Mouse (Mus musculus) liver, embryonic 16.5 days (tissue): ENCODE data around the gene Celf2. TPM values are rescaled to one million over a fixed set of nuclear protein-coding genes. Genes with fewer than 3 reads are reported as not detected.

Experiments
- ATAC-seq: fragments of 200-750 bp; cut with Nextera tagmentation; 2 replicates; pipeline ENCODE4 v1.8.0; 2017; ENCODE audit warnings: low read depth, mild to moderate bottlenecking, moderate number of reproducible peaks, moderate library complexity
- H3K27ac ChIP-seq: fragments of 300-500 bp; sonication (generic); 2 replicates; pipeline ENCODE4 v1.5.1; 2014; ENCODE audit warnings: mild to moderate bottlenecking, low read length
- H3K27me3 ChIP-seq: fragments of 300-500 bp; sonication (generic); 2 replicates; pipeline ENCODE4 v1.6.1; 2014; ENCODE audit warnings: low read depth, low read length, mixed read lengths; ENCODE audit not compliant: control insufficient read depth, insufficient read depth
- H3K36me3 ChIP-seq: fragments of 300-500 bp; sonication (generic); 2 replicates; pipeline ENCODE4 v1.6.1; 2014; ENCODE audit warnings: mild to moderate bottlenecking; ENCODE audit not compliant: control insufficient read depth, insufficient read depth
- H3K4me1 ChIP-seq: fragments of 300-500 bp; sonication (generic); 2 replicates; pipeline ENCODE4 v1.6.1; 2014; ENCODE audit warnings: low read depth, low read length, mixed read lengths; ENCODE audit not compliant: control insufficient read depth
- H3K4me2 ChIP-seq: fragments of 300-500 bp; sonication (generic); 2 replicates; pipeline ENCODE4 v1.6.1; 2014; ENCODE audit warnings: low read depth, low read length, mixed read lengths
- H3K4me3 ChIP-seq: fragments of 300-500 bp; sonication (generic); 2 replicates; pipeline ENCODE4 v1.5.1; 2014; ENCODE audit warnings: low read depth, mild to moderate bottlenecking, low read length
- H3K9ac ChIP-seq: fragments of 300-500 bp; sonication (generic); 2 replicates; pipeline ENCODE4 v1.6.1; 2014; ENCODE audit warnings: low read depth, low read length
- H3K9me3 ChIP-seq: fragments of 300-500 bp; sonication (generic); replicated peaks from 2 replicates; pipeline ENCODE4 v1.6.1; 2016; ENCODE audit warnings: low read length; ENCODE audit not compliant: control insufficient read depth
- whole genome bisulfite sequencing: fragments of 180-500 bp; shearing (Covaris S2); extraction: QIAGEN DNeasy Blood & Tissue Kit; methylation state at CpG from one replicate; pipeline ENCODE4 v1.1.7; 2014; ENCODE audit not compliant: insufficient replicate concordance; 5-methylcytosine and 5-hydroxymethylcytosine counted together
- polyA plus RNA-seq: library from polyadenylated mRNA; unstranded; fragments of >200 nt; fragmentation: Nextera tagmentation; extraction: Ambion mirVana; gene quantifications from 2 replicates; pipeline ENCODE4 v1.2.1, GENCODE M21; 2015

The Celf2 gene
- polyA plus RNA-seq, 1 experiment from 2014 or later = 10.0 TPM

DNA sequence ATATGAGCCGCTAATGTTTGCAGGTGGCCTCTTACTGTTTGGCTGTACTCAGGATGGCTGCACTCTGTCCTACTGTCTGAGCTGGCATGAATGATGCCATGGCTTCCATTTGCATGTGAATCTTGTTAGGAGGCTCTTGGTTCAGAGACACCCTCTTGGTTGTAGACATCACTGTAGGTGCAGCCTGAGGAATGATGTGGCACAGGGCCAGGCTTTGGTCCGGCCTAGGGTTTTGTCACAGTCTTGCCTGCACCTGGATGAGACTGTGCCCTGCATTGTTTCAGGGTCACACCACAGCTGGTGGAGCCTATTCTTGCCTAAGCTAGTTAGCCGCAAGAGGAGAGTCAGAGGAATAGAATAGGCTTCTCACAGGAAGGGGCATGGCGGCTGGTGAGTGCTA lies 977.0 kb downstream of the Celf2 start:
- H3K4me2 ChIP-seq = no peak overlapping the region
- no peaks in the 10 kb centered on the region for H3K4me1 ChIP-seq
- H3K27me3 ChIP-seq = no peaks in the 10 kb centered on the region
- no peaks in the 10 kb centered on the region for H3K36me3 ChIP-seq
- 68% methylated on average over 4 of the region's 4 CpGs for WGBS
- no peaks in the 10 kb centered on the region for H3K9me3 ChIP-seq
- no peak for ATAC-seq
- H3K4me3 ChIP-seq = no peak overlapping the region
- no peak overlapping the region for H3K27ac ChIP-seq
- no peak overlapping the region for H3K9ac ChIP-seq

DNA sequence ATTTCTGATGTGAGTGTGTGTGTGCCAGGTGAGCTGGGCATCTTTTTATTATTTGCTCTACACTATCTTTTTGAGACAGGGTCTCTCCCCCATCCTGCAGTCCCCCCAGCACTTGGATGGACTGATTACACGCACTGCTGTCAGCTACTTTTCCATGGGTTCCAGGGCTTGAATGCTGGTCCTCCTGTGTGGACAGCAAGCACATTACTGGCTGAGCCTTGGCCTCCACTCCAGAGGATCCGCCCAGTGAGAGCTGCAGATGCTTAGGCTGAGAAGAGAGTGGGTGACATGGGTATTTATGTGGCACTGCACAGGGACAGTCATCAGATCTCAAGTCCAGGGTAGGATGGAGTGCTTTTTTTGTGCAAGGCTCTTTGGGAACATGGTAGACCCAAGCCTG lies 981.3 kb downstream of the Celf2 start:
- 61% methylated on average over 2 of the region's 2 CpGs for WGBS
- H3K36me3 ChIP-seq = no peaks in the 10 kb centered on the region

DNA sequence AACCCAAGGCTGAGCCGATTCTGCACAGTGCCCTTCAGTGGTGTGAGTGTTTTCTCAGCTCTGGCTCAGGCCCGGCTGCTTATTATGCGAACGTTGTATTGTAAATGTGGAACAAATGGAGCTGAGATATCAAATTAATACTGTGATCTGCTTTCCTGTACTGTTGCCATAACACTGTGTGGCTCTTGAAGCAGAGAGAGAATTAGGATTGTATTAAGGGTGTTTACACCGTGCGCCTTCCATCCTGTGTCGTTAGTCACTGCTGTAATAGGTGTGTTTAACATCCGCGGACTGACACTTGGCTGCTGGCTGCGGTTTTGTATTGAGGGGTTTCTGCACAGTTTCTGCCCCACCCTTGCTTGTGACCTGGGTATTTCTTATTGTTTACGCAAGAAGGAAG lies 982.5 kb downstream of the Celf2 start:
- no peak for ATAC-seq
- Histone ChIP-seq H3K27me3 (no peaks in the 10 kb centered on the region), H3K4me3 (no peak overlapping the region), H3K36me3 (no peaks in the 10 kb centered on the region), H3K4me2 (no peak overlapping the region), H3K27ac (no peak overlapping the region), H3K9ac (no peak overlapping the region), H3K9me3 (no peaks in the 10 kb centered on the region), H3K4me1 (no peaks in the 10 kb centered on the region)
- WGBS = 70% methylated on average over 11 of the region's 11 CpGs

More for the DNA sequence above, 981.3 kb downstream of the Celf2 start:
- Histone ChIP-seq H3K27me3 (no peaks in the 10 kb centered on the region), H3K4me2 (no peak overlapping the region), H3K27ac (no peak overlapping the region), H3K9me3 (no peaks in the 10 kb centered on the region), H3K4me3 (no peak overlapping the region), H3K9ac (no peak overlapping the region), H3K4me1 (no peaks in the 10 kb centered on the region)
- no peak for ATAC-seq

DNA sequence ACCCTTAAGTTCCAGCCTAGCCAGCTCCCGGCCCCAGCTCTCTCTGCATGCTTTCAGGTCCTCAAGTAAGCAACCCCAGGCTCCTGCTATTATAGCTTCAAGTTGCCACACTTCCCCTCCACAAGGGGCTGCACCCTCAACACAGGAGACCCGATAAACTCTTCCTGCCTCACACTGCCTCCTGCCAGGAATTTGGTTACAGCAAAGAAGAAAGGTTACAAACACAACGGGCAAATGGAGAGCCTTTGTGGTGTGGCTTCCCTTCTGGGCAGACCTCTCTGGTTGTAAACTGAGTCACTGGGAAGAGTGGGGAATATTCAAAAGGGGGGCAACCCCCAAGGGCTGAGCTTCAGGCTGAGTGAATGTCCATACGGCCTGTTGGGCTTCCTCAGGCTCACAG lies 983.1 kb downstream of the Celf2 start:
- Histone ChIP-seq H3K4me2 (no peak overlapping the region), H3K27ac (no peak overlapping the region), H3K36me3 (no peaks in the 10 kb centered on the region), H3K4me3 (no peak overlapping the region), H3K9ac (no peak overlapping the region), H3K9me3 (no peaks in the 10 kb centered on the region), H3K4me1 (no peaks in the 10 kb centered on the region), H3K27me3 (no peaks in the 10 kb centered on the region)
- no peak for ATAC-seq
- 34% methylated on average over 4 of the region's 4 CpGs for WGBS

DNA sequence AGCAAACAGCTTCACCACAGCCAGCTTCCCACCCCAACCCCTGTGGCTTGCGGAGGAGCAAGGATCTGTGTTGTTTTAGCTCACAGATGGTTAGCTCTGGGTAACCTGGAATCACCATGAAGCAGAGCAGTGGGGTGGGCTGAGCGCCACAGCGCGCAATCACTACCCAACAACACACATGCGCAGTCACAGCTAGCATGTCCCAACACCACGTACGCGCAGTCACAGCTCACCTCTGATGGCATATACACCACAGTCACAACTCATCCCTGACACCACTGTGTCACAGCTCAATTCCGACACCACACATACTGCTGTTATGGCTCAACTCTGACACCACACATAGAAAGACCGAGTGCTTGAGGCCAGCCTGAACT lies 985.5 kb downstream of the Celf2 start:
- Histone ChIP-seq H3K4me2 (no peak overlapping the region), H3K9me3 (no peaks in the 10 kb centered on the region), H3K9ac (no peak overlapping the region), H3K27ac (no peak overlapping the region), H3K27me3 (no peaks in the 10 kb centered on the region), H3K4me1 (no peaks in the 10 kb centered on the region), H3K36me3 (no peaks in the 10 kb centered on the region), H3K4me3 (no peak overlapping the region)
- WGBS = 87% methylated on average over 10 of the region's 10 CpGs
- no peak for ATAC-seq

DNA sequence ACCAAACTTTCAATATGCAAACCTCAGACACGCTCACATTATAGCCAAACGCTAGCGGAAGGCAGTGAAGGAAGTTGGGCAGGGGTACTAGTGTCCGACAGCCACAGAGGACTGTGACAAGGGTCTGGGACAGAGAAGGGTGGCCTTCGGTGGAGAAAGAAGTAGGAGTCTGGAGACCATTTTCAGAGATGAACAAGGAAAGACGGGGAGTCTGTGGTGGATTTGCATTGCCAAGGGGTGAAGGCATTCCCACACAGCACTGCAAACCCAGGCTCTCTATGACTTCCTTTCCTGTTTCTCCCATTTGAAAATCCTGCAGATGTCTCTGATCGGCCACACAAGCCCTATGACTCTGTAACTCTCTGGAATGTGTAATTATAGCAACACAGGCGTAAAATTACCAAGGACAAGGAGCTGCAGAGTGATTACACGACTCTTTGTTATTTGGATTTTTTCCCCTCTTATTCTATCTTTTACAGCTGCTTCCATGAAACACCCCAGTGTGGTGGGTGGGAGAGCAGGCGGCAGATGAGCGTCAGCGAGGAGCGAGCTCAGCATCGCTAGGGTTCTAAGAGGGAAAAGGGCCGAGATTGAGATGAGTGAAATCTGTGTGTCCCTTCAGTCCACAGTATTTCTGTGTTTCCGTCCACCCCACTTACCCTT lies 986.0 kb downstream of the Celf2 start:
- no peak overlapping the region for H3K27ac ChIP-seq
- WGBS = 73% methylated on average over 16 of the region's 16 CpGs
- no peak overlapping the region for H3K4me2 ChIP-seq
- no peak overlapping the region for H3K4me3 ChIP-seq
- no peaks in the 10 kb centered on the region for H3K27me3 ChIP-seq
- H3K4me1 ChIP-seq = no peaks in the 10 kb centered on the region
- no peak overlapping the region for H3K9ac ChIP-seq
- H3K9me3 ChIP-seq = no peaks in the 10 kb centered on the region
- no peaks in the 10 kb centered on the region for H3K36me3 ChIP-seq
- ATAC-seq = no peak

DNA sequence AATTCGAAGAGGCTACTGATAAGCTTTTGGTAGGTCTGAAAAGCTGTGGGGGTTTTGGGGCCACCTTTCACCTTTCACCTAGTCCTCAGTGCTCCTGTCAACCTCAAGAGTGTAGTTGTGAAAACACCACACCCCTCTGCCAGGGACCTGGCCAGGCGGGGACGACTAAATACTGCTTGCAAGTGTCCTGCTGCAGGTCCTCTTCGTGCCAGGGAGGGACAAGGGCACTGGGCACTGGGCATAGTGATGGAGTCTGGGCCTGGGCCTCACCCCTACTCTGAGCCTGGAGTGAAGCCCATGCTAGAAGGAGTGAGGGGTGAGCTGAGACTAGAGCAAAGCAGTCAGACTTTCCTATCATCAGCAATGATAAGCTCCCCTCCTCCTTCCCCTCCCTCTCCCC lies 987.0 kb downstream of the Celf2 start:
- Histone ChIP-seq H3K9me3 (no peaks in the 10 kb centered on the region), H3K4me2 (no peak overlapping the region), H3K4me3 (no peak overlapping the region), H3K9ac (no peak overlapping the region), H3K4me1 (no peaks in the 10 kb centered on the region), H3K27ac (no peak overlapping the region), H3K27me3 (no peaks in the 10 kb centered on the region), H3K36me3 (no peaks in the 10 kb centered on the region)
- ATAC-seq = no peak
- 61% methylated on average over 4 of the region's 4 CpGs for WGBS

DNA sequence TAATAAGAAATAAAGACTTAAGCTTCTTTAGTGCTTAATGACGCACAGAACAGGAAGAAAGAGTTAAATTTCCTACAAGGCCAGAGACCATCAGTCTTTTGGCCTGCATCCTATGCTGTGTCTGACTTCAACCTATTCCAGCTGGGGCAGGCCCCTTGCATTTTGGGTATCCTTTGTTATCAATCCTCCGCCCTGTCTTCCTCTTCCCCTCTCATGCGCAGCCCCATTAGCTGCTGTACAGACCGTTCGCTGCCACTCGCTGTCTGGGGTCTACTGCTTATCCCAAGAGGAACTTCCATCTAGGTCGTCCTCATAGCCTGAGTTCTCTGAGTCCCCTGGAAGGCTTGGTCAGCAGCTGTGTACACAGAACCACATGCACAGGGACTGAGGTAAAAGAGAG lies 996.2 kb downstream of the Celf2 start:
- H3K27me3 ChIP-seq = no peaks in the 10 kb centered on the region
- 50% methylated on average over 7 of the region's 7 CpGs for WGBS
- no peak overlapping the region for H3K9ac ChIP-seq
- no peak overlapping the region for H3K27ac ChIP-seq
- no peaks in the 10 kb centered on the region for H3K36me3 ChIP-seq
- H3K9me3 ChIP-seq = no peaks in the 10 kb centered on the region
- H3K4me2 ChIP-seq = no peak overlapping the region
- no peak for ATAC-seq
- H3K4me3 ChIP-seq = no peak overlapping the region
- no peaks in the 10 kb centered on the region for H3K4me1 ChIP-seq

DNA sequence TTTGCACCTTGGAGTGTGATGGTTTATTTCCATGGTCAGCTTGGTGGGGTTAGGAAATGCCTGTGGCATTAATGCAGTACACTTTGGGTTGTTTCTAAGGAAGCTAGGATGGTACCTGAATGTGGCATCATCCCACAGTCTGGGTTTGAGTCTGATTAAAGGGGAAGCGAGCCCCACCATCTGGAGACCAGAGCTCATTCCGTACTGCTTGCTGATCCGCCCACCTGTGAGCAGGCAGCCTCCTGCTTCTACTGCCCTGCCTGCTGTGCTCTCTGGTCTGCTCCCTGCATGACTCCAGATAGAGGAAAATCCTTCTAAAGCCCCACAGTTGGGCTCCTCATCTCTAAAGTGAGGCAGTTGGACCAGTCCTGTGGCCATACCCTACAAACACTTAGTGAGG lies 1002.3 kb downstream of the Celf2 start:
- Histone ChIP-seq H3K4me2 (no peak overlapping the region), H3K4me3 (no peak overlapping the region), H3K4me1 (no peaks in the 10 kb centered on the region), H3K9ac (no peak overlapping the region), H3K9me3 (no peaks in the 10 kb centered on the region), H3K36me3 (no peaks in the 10 kb centered on the region), H3K27me3 (no peaks in the 10 kb centered on the region), H3K27ac (no peak overlapping the region)
- 51% methylated on average over 3 of the region's 3 CpGs for WGBS
- ATAC-seq = no peak
